Mouse (Mus musculus) mesoderm, embryonic 11.5 days (tissue): ENCODE measurements around the gene Mfsd2b.

ENCODE experiments used
- DNase-seq: peaks from one replicate; pipeline ENCODE4 v3.0.0-alpha.2; 2012; ENCODE audit warnings: low read depth, low spot score

Mfsd2b gene

DNA sequence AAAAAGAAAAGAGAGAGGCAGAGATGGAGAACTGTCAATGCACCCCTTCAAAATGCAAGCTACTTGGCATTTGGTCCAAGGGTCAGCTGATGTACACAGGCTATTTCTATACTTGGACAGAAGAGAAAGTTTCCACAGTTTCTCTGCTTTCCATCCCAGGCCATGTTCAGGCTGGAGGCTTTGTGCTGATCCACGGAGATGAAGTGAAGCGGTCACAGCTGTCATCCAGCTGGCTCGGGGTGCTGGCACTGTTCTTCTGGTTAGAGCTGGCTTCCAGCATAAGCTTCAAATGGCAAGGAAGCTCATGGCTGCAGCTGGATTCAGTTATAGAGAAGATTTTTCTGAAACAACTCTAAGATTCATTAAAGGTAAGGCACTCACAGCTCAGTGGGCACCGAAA is 60.5 kb downstream of the Mfsd2b start:
- DNase-seq, result no peak
